In the genomic region with DNA sequence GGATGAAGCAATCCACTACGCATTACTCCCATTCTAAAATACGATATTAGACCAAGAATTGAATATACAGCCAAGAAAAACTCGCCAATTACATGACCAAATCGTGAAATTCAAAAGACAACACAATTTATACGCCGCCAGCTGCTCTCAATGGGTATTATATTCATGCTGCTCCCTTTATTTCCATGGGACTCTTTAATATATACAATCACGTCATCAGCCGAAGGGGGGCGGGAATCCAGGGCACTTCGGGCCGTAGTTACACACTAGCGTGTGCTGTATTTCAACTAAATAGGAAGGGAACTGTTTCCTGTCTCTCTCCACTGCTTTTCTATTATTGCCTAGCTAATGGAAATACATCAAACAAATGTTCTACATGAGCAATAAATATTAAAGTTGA, we compare ENCODE assay signal across 11 mouse cellular contexts. TPM values are rescaled to one million over a fixed set of nuclear protein-coding genes. Genes with fewer than 3 reads are reported as not detected.
DNase-seq lines count a peak whose midpoint lies in the region; ATAC-seq lines count a peak whose summit lies in the region.
"Had no signal": no experiment of that assay in that cellular context is flagged by ENCODE, and none has a peak within 500 bp of the region (broad histone marks: within the 10 kb centered on the region; RNA-seq: fewer than 3 reads in every experiment).

No protein-coding gene starts in this region.

- peak overlapping the region; percentile 54; the same call in 1 of the 2 replicates for H3K27ac ChIP-seq in heart, embryonic 12.5 days (ENCODE audit: poor library complexity, severe bottlenecking)
- peak overlapping the region; percentile 84; the same call in 1 of the 2 replicates for H3K27ac ChIP-seq in stomach, embryonic 16.5 days (ENCODE audit: low read length)

- DNase-seq in heart, postnatal 25 days (ENCODE audit: low spot score) = no peak
- peak; percentile 37 for DNase-seq in retina, postnatal 1 day
- DNase-seq in retina, embryonic 14.5 days (ENCODE audit: low spot score) = no peak
- peak; percentile 68 for DNase-seq in lung, postnatal 10 days
- no peak for DNase-seq in testis, postnatal 10 days (ENCODE audit: low spot score)
- DNase-seq: B cell, adult 2 months; gastrocnemius, postnatal 36 days had no signal

- intact Hi-C loops in heart, postnatal 25 days (cut with DNase I) = no loop called here

- peaks cover 8% of the 10 kb centered on the region; the same call in 1 of the 2 replicates for H3K36me3 ChIP-seq in heart, embryonic 12.5 days
- no peaks in the 10 kb centered on the region for H3K36me3 ChIP-seq in stomach, embryonic 16.5 days (ENCODE audit: control insufficient read depth, insufficient read depth, low read length)

- H3K27me3 ChIP-seq in heart, embryonic 12.5 days (replicated peaks) = no peaks in the 10 kb centered on the region
- no peaks in the 10 kb centered on the region for H3K27me3 ChIP-seq in stomach, embryonic 16.5 days (ENCODE audit: control insufficient read depth, insufficient read depth, low read length)

- peaks cover 5% of the 10 kb centered on the region; the same call in 1 of the 2 replicates for H3K9me3 ChIP-seq in heart, embryonic 12.5 days (replicated peaks)
- no peaks in the 10 kb centered on the region for H3K9me3 ChIP-seq in stomach, embryonic 16.5 days (replicated peaks; ENCODE audit: control insufficient read depth, low read length)

- H3K9ac ChIP-seq in heart, embryonic 12.5 days = no peak overlapping the region
- no peak overlapping the region for H3K9ac ChIP-seq in stomach, embryonic 16.5 days (ENCODE audit: low read length)

- H3K4me1 ChIP-seq in heart, embryonic 12.5 days (replicated peaks) = peaks cover 15% of the 10 kb centered on the region
- peaks cover 19% of the 10 kb centered on the region for H3K4me1 ChIP-seq in stomach, embryonic 16.5 days (ENCODE audit: control insufficient read depth, insufficient read depth, low read length)

- H3K4me3 ChIP-seq in heart, embryonic 12.5 days = no peak overlapping the region
- H3K4me3 ChIP-seq in stomach, embryonic 16.5 days (replicated peaks; ENCODE audit: low read length) = no peak overlapping the region

- no peak overlapping the region for H3K4me2 ChIP-seq in heart, embryonic 12.5 days
- H3K4me2 ChIP-seq in stomach, embryonic 16.5 days (ENCODE audit: low read depth, low read length) = peak overlapping the region; percentile 28

- ATAC-seq in heart, embryonic 12.5 days (ENCODE audit: insufficient number of reproducible peaks, low FRiP score) = no peak
- ATAC-seq in stomach, embryonic 16.5 days (ENCODE audit: insufficient read depth, low FRiP score) = no peak; the same call in 1 of the 2 replicates
- no peak for ATAC-seq in cerebellum, adult (ENCODE audit: insufficient number of reproducible peaks, low FRiP score, low TSS enrichment)

- WGBS in heart, embryonic 12.5 days = 88% methylated on average over 12 of the region's 12 CpGs
- WGBS in stomach, embryonic 16.5 days = 34% methylated on average over 12 of the region's 12 CpGs

RNA-seq across cellular contexts. Expression of a gene that starts 45.2 kb away (rescaled TPM):
- polyA plus RNA-seq in heart, embryonic 12.5 days (2016; fragmentation: Nextera tagmentation; extraction: Ambion mirVana) = 18.4 and 20.3 TPM in 2 replicates
- 1 to 10 TPM; 4.5 to 5.7 TPM for total RNA-seq in heart, postnatal 25 days (2021)
- polyA plus RNA-seq in stomach, embryonic 16.5 days (2015; fragmentation: Nextera tagmentation; extraction: Ambion mirVana) = 4.3 and 5.2 TPM in 2 replicates
- total RNA-seq: megakaryocyte-erythroid progenitor cell, adult 5-6 weeks had no signal

Comparison
In these comparisons a context has a peak if more than half of its experiments do, and no peak if none do; other contexts are left out.
1. DNase-seq: peak in retina, postnatal 1 day (single experiment) and lung, postnatal 10 days (single experiment); none in heart, postnatal 25 days (single experiment), retina, embryonic 14.5 days (single experiment) and testis, postnatal 10 days (single experiment).